Mouse (Mus musculus) cerebellum, postnatal 10 days (tissue): ENCODE results near the gene Zdhhc9.
A peak's percentile ranks its signal among the peaks of the same experiment; 100 is the strongest.

Experiments
- DNase-seq, 2 experiments: peaks; one replicate each; pipeline ENCODE4 v3.0.0; 2021; ENCODE audit warnings: mixed read lengths in 2 of 2

Gene Zdhhc9

DNA sequence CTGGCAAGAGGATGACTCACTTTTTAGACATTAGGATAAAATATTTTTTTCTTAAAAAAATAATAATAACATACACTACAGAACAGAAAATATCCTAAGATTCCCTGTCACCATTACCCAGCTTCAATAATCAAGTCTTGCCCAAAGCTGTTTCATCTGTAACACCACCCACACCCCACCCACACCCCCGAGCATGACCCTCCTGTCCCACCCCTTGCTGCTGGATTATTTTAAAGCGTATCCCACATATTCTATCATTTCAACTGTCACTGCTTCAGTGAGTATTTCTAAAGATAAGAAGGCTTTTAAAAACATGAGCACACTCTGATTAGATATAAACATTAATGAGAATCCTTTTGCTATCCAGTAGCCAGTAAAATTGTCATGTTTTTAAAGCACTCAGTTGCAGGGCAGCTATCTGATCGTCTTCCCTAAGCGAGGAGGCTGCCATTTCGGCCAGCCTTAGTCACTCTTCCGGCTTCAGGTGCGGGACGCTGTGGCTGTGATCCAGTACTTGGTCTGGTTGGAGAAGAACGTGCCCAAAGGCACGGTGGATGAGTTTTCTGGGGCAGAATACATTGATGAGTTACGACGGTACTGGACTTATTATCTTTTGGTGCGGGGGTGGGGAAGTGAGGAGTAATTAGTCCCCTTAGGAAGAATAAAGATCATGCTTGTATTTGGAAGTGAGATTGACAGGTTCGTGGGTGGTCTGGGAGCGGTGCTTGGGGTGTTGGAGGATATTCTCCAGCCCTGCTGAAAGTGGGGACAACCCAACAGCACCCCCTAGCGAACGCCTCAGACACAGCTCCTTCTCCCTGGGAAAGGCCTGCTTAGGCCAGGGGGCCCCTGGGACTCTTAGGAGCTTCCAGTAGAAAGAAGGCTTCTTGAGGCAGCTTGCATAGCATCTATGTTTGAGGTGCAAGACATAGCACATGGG, 84.3 kb downstream of the Zdhhc9 start:
- DNase-seq: peak; percentile 86 to 87
